Mouse (Mus musculus): ENCODE measurements around the gene Cir1.

GRCm38 (mm10) chr2:73278131-73278854 lies 34.2 kb downstream of the Cir1 start:
- TF ChIP-seq CHD2 (IDR thresholded peaks at IDR 0.05; ENCODE audit: low read depth, low read length) (no peak), ZNF384 (IDR thresholded peaks at IDR 0.05; ENCODE audit: low read depth, low read length) (no peak)

Data from ES-E14 (cell line).